Mouse (Mus musculus): ENCODE data around the gene Paics. TPM values are rescaled to one million over a fixed set of nuclear protein-coding genes. Genes with fewer than 3 reads are reported as not detected.
"Not testable (repeated sequence)": the region's sequence is repeated elsewhere in the genome, so short reads cannot be mapped to it uniquely, and the experiment has no call there.

The Paics gene
- total RNA-seq (2021) = 100 to 1,000 TPM; 159 TPM
- long read RNA-seq, experiment 1, transcript Paics-202 (10 exons, 1,862 nt) = minor isoform, 6 of 138 reads
- long read RNA-seq, experiment 1, transcript Paics-203 (10 exons, 2,345 nt) = minor isoform, 10 of 138 reads
- long read RNA-seq, experiment 1, transcript Paics-201 (9 exons, 2,482 nt) = major isoform, 93 of 138 reads
- long read RNA-seq, experiment 1, partial matches to known transcripts = 9 of 138 reads
- long read RNA-seq, experiment 1, other reads (novel, unspliced or antisense) = 19 of 138 reads
- long read RNA-seq, experiment 2, transcript Paics-202 (10 exons, 1,862 nt) = minor isoform, 6 of 77 reads
- long read RNA-seq, experiment 2, transcript Paics-201 (9 exons, 2,482 nt) = major isoform, 58 of 77 reads
- long read RNA-seq, experiment 2, partial matches to known transcripts = 3 of 77 reads
- long read RNA-seq, experiment 2, other reads (novel, unspliced or antisense) = 7 of 77 reads

- peak; percentile 99 for DNase-seq
These were observed at the start of gene Paics, which contains the start of gene Ppat for GRCm38 (mm10) chr5:76951106-76952027. TSS of gene Paics (plus strand) at chr5:76951307. TSS of gene Ppat (minus strand) at chr5:76951578.

DNA sequence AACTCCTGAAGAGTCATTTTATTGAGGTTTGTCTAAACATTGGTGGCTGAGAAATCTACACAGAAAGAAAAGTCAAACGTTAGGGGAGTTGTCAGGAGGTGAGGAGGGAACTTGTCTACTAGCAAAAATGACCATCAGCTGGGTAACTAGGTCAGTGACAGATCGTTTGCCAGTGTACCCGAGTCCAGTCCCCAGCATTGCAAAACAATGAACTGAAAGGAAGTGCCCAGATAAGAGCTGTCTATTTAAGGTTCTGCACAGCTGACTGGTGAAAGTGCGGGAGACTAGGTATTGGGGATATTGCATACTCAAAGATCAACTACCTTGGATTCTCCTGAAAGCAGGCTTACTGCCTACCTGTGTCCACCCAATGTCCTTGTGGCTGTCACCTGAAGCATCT lies 49.0 kb upstream of the Paics start:
- DNase-seq = no peak

DNA sequence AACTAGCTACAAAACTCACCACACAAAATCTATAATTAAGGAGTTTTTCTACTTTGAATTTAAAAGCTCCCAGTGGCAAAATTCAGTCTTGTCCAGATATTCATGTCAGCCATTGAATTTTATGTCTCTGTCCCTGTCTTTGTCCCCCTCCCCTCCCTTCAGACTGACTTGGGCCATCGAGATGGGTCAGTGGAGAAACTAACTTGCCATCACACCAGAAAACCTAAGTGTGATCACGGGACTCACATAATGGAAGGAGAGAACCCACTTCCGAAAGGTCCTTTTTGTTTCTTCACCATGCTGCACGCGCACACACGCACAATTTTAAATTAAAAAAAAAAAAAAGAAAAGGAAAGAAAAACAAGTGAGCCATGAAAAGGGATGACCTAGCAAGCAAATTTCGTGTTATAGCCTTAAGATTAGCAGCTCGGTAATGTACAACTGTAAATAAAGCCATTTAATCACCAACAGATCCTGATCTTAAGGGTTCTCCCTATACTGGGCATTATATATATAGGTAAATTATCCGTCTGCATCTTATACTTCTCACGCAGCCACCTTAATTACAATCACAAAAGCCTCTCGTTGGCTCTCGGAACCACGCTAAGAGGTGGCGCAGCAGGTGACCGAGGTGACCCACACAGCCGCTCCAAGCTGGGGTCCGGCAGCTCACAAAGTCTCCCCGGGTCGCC lies 46.2 kb upstream of the Paics start:
- peak in 1 of 2 experiments; percentile 13 for DNase-seq

GRCm38 (mm10) chr5:76905405-76906154 lies 45.5 kb upstream of the Paics start, which contains the start of gene Aasdh:
TSS of gene Aasdh (minus strand) at chr5:76905514.
- DNase-seq = peak; percentile 94 to 97

GRCm38 (mm10) chr5:76906155-76906499 lies 45.0 kb upstream of the Paics start:
- no peak for DNase-seq

GRCm38 (mm10) chr5:76910807-76911206 lies 40.3 kb upstream of the Paics start:
- DNase-seq = no peak

GRCm38 (mm10) chr5:76912522-76912921 lies 38.6 kb upstream of the Paics start:
- not testable (repeated sequence) for DNase-seq

DNA sequence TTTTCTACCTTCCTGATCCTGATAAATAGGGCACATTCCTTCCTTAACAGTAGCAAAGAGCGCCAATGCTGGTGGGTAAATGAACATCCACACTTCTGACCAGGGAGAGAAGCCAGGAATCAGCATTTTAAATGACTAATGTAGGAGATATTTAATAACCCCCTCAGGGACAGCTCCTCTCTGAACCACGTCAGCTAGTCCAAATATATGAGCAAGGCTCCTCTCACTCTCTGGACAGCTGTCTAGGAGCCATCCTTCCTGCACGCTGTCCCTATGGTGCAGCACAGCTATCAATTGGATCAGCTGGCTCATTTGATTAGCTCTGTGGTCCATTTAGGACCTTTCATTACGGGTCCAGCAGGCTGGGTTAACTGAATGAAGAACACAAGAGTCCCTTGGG lies 28.3 kb upstream of the Paics start:
- no peak for DNase-seq

DNA sequence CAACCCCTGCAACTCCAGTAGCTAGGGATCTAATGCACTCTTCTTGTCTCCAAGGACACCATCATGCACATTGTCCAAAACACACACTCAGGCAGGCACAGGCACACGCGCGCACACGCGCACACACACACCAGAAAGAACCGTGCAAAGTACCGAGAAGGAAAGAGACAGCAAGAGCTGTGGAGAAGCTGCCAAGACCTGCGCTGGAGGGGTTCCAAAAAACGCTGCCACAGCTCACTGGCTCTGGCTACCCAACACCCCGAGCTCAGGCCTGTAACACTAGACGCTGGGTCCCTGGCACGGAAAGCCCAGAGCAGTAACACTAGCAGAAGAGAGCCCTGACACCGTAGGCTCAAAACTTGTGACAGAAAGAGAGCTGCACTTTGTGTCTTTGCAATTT lies 27.7 kb upstream of the Paics start:
- peak; percentile 80 to 81 for DNase-seq

GRCm38 (mm10) chr5:76924296-76924695 lies 26.8 kb upstream of the Paics start:
- DNase-seq = no peak

DNA sequence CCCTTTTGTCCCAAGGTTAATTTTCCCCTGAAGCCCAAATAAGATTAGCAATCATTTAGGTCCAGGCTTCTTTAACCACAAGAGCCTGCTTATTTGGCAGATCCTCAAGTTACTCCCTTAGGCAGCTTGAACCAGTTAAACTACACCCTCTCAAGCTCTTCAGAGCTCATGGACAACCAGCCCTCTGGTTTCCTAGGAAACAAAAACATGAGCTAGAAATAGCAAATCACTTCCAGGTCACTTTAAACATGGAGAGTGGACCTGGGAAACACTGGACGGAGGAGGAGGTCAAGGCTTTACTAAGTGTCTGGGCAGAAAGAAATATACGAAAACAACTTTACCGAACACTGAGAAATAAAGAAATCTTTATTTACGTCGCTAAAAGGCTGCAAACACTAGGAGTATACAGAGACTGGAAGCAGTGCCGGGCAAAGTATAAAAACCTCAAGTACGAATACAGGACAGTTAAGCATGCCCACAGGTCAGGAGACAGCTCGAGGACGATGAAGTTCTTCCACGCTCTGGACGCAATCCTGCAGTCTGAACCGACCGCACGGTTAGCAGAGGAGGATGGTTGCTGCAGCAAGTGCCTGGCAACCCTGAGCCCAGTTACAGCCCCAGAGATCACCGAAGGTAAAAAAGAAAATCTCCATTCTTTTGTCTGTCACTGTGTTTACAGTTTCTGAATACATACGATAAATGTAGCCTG lies 22.8 kb upstream of the Paics start:
- peak; percentile 61 to 69 for DNase-seq

DNA sequence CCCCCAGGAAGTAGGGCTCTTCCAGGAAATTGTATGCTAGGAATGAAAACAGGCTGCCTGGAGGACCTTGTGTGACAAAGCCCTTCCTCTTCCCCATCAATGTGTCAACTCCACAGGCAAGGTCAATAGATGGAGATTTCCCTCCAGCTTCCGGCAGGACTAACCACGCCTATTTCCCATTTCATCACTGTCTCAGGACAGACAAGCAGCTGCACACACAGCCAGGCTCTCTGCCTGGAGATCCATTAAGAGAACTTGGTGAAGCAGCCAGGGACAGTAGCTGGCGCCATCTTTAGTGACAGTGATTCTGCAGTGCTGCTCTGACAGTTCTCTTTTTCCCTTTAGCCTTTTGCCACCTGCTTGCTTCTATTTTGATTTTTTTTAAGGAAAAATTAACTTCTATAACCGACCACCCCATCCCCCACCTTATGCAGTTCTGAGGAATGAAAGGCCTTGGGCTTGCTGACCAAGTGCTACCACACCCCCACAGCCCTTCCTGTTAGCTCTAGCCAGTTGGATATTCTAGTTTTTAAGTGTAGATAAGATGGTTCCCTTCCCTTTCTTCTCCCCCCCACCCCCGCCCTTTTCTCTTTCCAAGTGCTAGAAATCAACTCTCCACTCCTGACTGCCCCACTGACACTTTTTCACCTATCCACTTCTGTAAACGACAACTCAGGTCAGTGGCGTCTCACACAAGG lies 21.8 kb upstream of the Paics start:
- DNase-seq = peak; percentile 38 to 52

DNA sequence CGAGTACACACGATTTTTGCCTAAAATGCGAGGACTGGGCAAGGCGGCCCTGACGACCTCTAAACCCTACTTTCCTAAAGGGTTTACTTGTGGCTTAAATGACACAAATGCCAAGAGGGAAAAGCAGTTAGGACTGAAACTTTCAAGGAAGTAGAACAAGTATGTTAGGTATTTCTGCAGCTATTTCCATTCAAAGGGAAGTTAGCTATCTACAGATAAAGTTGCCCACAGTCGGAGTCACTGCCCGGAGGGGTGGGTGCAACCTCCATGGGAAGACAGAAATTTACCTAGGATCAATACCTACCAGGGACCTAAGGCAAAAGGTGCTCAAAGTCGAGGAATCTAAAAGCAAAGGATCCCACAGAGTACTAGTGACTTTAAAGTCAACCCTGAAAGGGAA lies 11.4 kb upstream of the Paics start:
- no peak for DNase-seq

DNA sequence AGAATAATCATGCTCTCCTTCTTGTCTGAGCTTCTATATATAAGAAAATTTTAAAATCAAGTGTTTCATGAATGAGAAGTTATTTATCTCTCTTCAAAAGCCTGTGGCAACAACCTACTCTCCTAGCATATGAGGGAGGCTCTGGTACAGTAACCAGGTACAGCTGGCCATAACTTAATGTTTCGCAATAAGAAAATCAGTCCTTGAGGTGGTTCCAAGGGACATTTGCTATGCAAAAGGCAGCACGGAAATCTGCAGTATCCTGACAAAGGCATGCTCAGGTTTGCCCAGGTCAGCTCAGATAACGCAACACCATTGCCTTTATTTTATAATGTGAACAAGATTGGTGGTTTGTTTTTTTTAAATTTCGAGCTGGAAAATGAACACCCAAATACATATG lies 9.1 kb upstream of the Paics start:
- no peak for DNase-seq

GRCm38 (mm10) chr5:76942505-76942904 lies 8.6 kb upstream of the Paics start:
- no peak for DNase-seq

DNA sequence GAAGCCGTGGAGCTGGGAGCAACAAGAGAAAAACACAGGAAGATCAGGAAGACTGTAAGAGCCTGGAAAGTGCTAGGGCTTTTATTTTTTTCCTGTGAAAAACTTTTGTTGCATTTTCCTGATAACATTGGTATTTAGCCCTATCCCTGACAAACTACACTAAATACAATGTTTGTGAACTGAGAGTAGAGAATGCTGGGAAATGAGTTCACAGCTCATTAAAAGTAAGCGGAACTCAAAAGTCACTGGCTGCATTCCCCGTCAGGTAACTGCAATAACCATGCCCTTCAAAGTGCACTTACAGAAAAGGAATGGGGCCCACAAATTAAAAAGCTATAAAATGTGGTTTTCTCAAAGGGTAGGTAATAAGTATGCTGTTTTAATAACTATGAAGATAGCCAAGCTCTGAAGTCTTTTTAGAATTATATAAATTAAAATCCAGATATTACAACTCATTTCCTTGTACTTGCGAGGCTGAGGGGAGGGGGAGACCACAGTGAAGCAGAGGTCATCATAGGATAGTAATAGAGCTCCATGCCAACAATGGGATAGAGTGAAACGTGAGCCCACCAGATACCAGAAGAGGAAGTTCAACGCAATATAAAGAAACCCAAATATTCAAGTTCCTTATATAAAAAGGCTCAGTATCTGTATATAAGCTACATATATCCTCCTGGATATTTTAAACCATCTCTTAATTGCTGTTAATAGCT lies 6.0 kb upstream of the Paics start:
- no peak for DNase-seq

DNA sequence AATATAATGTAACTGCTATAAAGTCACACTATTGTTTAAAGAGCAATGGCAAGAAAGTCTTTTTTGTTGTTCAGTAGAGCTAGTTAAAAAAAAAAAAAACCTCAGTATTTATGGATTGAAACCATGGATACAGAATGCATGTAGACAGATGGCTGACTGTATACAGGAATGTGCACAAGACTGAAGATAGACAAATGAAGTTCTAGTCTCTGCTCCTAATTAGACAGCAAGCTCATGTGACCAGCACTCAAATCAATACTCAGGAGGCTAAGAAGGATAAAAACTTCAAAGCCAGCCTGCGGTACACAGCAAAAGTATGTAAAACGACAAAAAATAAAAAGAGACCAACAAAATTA lies 5.5 kb upstream of the Paics start:
- DNase-seq = no peak

DNA sequence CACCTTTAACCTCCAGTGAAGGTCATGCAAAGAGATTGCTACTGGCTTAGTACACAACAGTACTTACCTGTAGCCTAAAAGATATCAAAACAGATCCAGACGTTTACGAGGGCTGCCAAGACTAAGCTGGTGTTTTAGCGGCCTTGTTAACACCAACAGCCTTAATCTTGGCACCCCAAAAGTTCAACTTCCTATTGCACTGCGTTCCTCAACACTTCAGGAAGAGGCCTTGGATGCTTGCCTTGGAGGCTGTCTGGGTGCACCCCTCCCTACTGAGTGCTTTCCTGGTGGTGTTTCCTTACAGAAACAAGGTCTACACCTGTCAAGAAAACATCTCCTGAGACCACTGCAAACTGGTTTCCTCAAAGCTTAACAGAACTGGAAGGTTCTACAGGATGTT lies 4.0 kb upstream of the Paics start:
- DNase-seq = peak; percentile 27 to 31

GRCm38 (mm10) chr5:76947758-76948157 lies 3.3 kb upstream of the Paics start:
- DNase-seq = no peak

Measured in heart, adult 18-20 months (tissue).